Mouse (Mus musculus): Measurements from ENCODE around the gene Dnase2a.

DNA sequence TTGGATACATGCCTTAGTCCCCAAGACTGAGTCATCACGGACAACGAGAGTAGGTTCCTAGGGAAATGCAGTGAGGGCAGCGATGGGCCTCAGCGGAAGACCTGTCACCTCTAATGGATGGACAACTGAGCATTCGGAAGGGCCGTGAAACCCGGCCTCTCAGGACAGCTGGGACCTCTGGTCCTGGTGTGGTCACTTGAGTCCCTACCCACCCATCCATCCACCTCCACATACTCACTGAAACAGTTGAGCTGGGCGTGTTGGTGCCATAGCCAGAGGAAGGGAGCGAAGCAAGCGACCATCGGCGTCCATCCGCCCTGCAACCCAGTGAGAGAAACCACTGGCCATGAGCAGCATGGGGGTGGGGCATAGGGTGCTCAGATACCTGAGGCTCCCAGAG is 22.2 kb downstream of the Dnase2a start:
- TF ChIP-seq EP300 (IDR thresholded peaks at IDR 0.05; ENCODE audit: insufficient read depth, low read depth, low read length) (no peak), POLR2A (IDR thresholded peaks at IDR 0.05; ENCODE audit: insufficient read depth, low read length) (no peak), CTCF (IDR thresholded peaks at IDR 0.05; ENCODE audit: low read depth, low read length) (no peak)
